Mouse (Mus musculus) spleen, adult 2 months (tissue): ENCODE measurements around the gene Tbc1d21. TPM values are rescaled to one million over a fixed set of nuclear protein-coding genes. Genes with fewer than 3 reads are reported as not detected.
A peak's percentile ranks its signal among the peaks of the same experiment; 100 is the strongest.

Source experiments
- DNase-seq, 2 experiments: peaks; one replicate each; pipeline versions ENCODE4 v3.0.0 to v3.0.0-alpha.2; 2012 to 2021; ENCODE audit warnings: low spot score in 2 of 2, low read depth in 1 of 2
- H3K27ac ChIP-seq: fragments of 200-500 bp; 2 replicates; pipeline ENCODE4 v1.5.1; 2012; ENCODE audit warnings: low read length, inconsistent platforms; ENCODE audit not compliant: insufficient read depth
- H3K27me3 ChIP-seq: fragments of 200-500 bp; 2 replicates; pipeline ENCODE4 v1.6.1; 2012; ENCODE audit warnings: mild to moderate bottlenecking, moderate library complexity, low read length, inconsistent platforms; ENCODE audit not compliant: control insufficient read depth, insufficient read depth
- H3K36me3 ChIP-seq: fragments of 200-500 bp; 2 replicates; pipeline ENCODE4 v1.6.1; 2012; ENCODE audit warnings: mild to moderate bottlenecking, low read length, inconsistent platforms; ENCODE audit not compliant: control insufficient read depth, insufficient read depth
- H3K4me1 ChIP-seq: fragments of 200-500 bp; 2 replicates; pipeline ENCODE4 v1.6.1; 2011; ENCODE audit warnings: inconsistent platforms; ENCODE audit not compliant: control insufficient read depth, insufficient read depth, insufficient read length
- H3K4me3 ChIP-seq: fragments of 200-500 bp; 2 replicates; pipeline ENCODE4 v1.5.1; 2011; ENCODE audit warnings: mild to moderate bottlenecking, inconsistent platforms; ENCODE audit not compliant: insufficient read depth, insufficient read length; ENCODE audit errors: extremely low read depth
- CTCF ChIP-seq: fragments of 200-500 bp; IDR thresholded peaks from 2 replicates; pipeline ENCODE4 v1.5.1; 2011; ENCODE audit warnings: mild to moderate bottlenecking, inconsistent platforms; ENCODE audit not compliant: insufficient read depth, insufficient read length, insufficient replicate concordance; ENCODE audit errors: extremely low read depth
- POLR2A ChIP-seq: fragments of 200-500 bp; IDR thresholded peaks from 2 replicates; pipeline ENCODE4 v1.6.1; 2011; ENCODE audit warnings: low read depth, low read length, inconsistent platforms
- WGBS: fragments of 180-500 bp; shearing (Covaris S2); methylation state at CpG from one replicate; pipeline ENCODE4 v1.1.7; 2018; 5-methylcytosine and 5-hydroxymethylcytosine counted together
- polyA plus RNA-seq: library from polyadenylated mRNA; depleted of rRNA; stranded (reverse); fragments of >200 nt; gene quantifications from 2 replicates; pipeline ENCODE4 v1.2.3, GENCODE M21; 2012; rRNA removed

The Tbc1d21 gene
- polyA plus RNA-seq, 1 experiment: not detected

GRCm38 (mm10) chr9:58312944-58313359 lies 57.3 kb downstream of the Tbc1d21 start, which contains the start of gene Loxl1:
Loxl1 (minus strand) TSS chr9:58313186.
- H3K4me1 ChIP-seq: no peaks in the 10 kb centered on the region; the same call in 1 of the 2 replicates
- TF ChIP-seq CTCF (no peak), POLR2A (no peak)
- H3K4me3 ChIP-seq: peak within 1 kb of the TSS; percentile 23; the same call in 1 of the 2 replicates
- DNase-seq: no peak
- peaks cover 9% of the 10 kb centered on the region for H3K27me3 ChIP-seq
- 8% methylated on average over 21 of the region's 21 CpGs for WGBS
- peak within 1 kb of the TSS; percentile 13; the same call in 1 of the 2 replicates for H3K27ac ChIP-seq
- H3K36me3 ChIP-seq: no peaks in the 10 kb centered on the region

GRCm38 (mm10) chr9:58312196-58312943 lies 57.9 kb downstream of the Tbc1d21 start:
- Histone ChIP-seq H3K27ac (peak overlapping the region; percentile 13; the same call in 1 of the 2 replicates), H3K36me3 (no peaks in the 10 kb centered on the region), H3K4me1 (no peaks in the 10 kb centered on the region; the same call in 1 of the 2 replicates), H3K27me3 (peaks cover 9% of the 10 kb centered on the region), H3K4me3 (peak overlapping the region; percentile 23; the same call in 1 of the 2 replicates)
- TF ChIP-seq POLR2A (no peak), CTCF (no peak)
- 4% methylated on average over 72 of the region's 72 CpGs for whole genome bisulfite sequencing
- DNase-seq: no peak

- WGBS: 83% methylated on average over 33 of the region's 33 CpGs
- peak overlapping the region; percentile 11; the same call in 1 of the 2 replicates for H3K4me3 ChIP-seq
- no peak for DNase-seq
- no peak for TF ChIP-seq POLR2A
- TF ChIP-seq CTCF: no peak
- H3K27ac ChIP-seq: no peak overlapping the region
- peaks cover 9% of the 10 kb centered on the region for H3K27me3 ChIP-seq
- H3K4me1 ChIP-seq: no peaks in the 10 kb centered on the region; the same call in 1 of the 2 replicates
- no peaks in the 10 kb centered on the region for H3K36me3 ChIP-seq
Measured at GRCm38 (mm10) chr9:58311191-58311910, 58.9 kb downstream of the Tbc1d21 start.

- H3K27me3 ChIP-seq: peaks cover 9% of the 10 kb centered on the region
- DNase-seq: no peak
- H3K4me3 ChIP-seq: no peak overlapping the region
- 82% methylated on average over 14 of the region's 14 CpGs for WGBS
- TF ChIP-seq CTCF: no peak
- no peak for TF ChIP-seq POLR2A
- no peak overlapping the region for H3K27ac ChIP-seq
- no peaks in the 10 kb centered on the region; the same call in 1 of the 2 replicates for H3K4me1 ChIP-seq
- no peaks in the 10 kb centered on the region for H3K36me3 ChIP-seq
Measured at GRCm38 (mm10) chr9:58310043-58310660, 60.1 kb downstream of the Tbc1d21 start.

Other genes starting within 250 kb of the Tbc1d21 start
- 21.9 and 27.7 TPM in 2 replicates for gene Islr, start 166.1 kb downstream of the Tbc1d21 start, polyA plus RNA-seq
- 0.28 and 0.67 TPM in 2 replicates for gene Islr2, start 166.1 kb downstream of the Tbc1d21 start, polyA plus RNA-seq
- gene Pml, start 120.7 kb downstream of the Tbc1d21 start, polyA plus RNA-seq: 91.6 and 121 TPM in 2 replicates
- gene Stoml1, start 117.3 kb downstream of the Tbc1d21 start, polyA plus RNA-seq: 55.5 and 63.5 TPM in 2 replicates
- 26.6 and 29.5 TPM in 2 replicates for gene Loxl1, start 57.3 kb downstream of the Tbc1d21 start, polyA plus RNA-seq
- 1.1 and 1.2 TPM in 2 replicates for gene Insyn1, start 118.1 kb upstream of the Tbc1d21 start, polyA plus RNA-seq
- gene Cd276, start 185.0 kb upstream of the Tbc1d21 start, polyA plus RNA-seq: 2.4 and 3.1 TPM in 2 replicates
- gene Nptn, start 211.8 kb upstream of the Tbc1d21 start, polyA plus RNA-seq: 208 and 221 TPM in 2 replicates